Mouse (Mus musculus) left cerebral cortex, adult 2 months (tissue): Measurements from ENCODE around the gene Abca14. TPM values are rescaled to one million over a fixed set of nuclear protein-coding genes. Genes with fewer than 3 reads are reported as not detected.
"Not testable (repeated sequence)": the region's sequence is repeated elsewhere in the genome, so short reads cannot be mapped to it uniquely, and the experiment has no call there.

Experiments
- DNase-seq, 2 experiments: peaks; one replicate each; pipeline ENCODE4 v3.0.0; 2021 to 2022; ENCODE audit warnings: low spot score in 2 of 2, mixed read lengths in 1 of 2; ENCODE audit errors: extremely low spot score in 1 of 2
- H3K27ac ChIP-seq: fragments of 200-600 bp; 2 replicates; pipeline ENCODE4 v1.8.1; 2022
- H3K4me3 ChIP-seq: fragments of 200-600 bp; 2 replicates; pipeline ENCODE4 v1.8.1; 2022
- CTCF ChIP-seq: fragments of 200-600 bp; IDR thresholded peaks from 2 replicates; pipeline ENCODE4 v1.8.1; 2022; ENCODE audit warnings: antibody characterized with exemption, mild to moderate bottlenecking, moderate library complexity
- intact Hi-C: fragments of 180-260 bp; cut with DNase I; formaldehyde crosslinking; loops from one replicate; pipeline ENCODE4 v1.15.1; 2025
- total RNA-seq, 2 experiments: library from RNA; stranded (reverse); gene quantifications; 2 replicates each; pipeline ENCODE4 v1.2.3; 2021

The Abca14 gene
- total RNA-seq, 2 experiments from 2014 or later = not detected

GRCm38 (mm10) chr7:120241092-120241491 is 37.3 kb downstream of the Abca14 start:
- DNase-seq = no peak
- TF ChIP-seq CTCF = peak; percentile 47
- Histone ChIP-seq H3K27ac (no peak overlapping the region), H3K4me3 (no peak overlapping the region)
- intact Hi-C loops = no loop called here

- no peak for TF ChIP-seq CTCF
- Histone ChIP-seq H3K4me3 (no peak overlapping the region), H3K27ac (no peak overlapping the region)
- no peak for DNase-seq
- intact Hi-C loops = no loop called here
Observed at GRCm38 (mm10) chr7:120271135-120271991, 67.6 kb downstream of the Abca14 start.

- DNase-seq = peak in 1 of 2 experiments; percentile 14
- no peak overlapping the region for H3K4me3 ChIP-seq
- no peak for TF ChIP-seq CTCF
- no peak overlapping the region for H3K27ac ChIP-seq
- intact Hi-C loops = no loop called here
Observed at GRCm38 (mm10) chr7:120272110-120272509, 68.3 kb downstream of the Abca14 start.

GRCm38 (mm10) chr7:120285286-120285685 is 81.5 kb downstream of the Abca14 start:
- intact Hi-C loops = no loop called here
- no peak for TF ChIP-seq CTCF
- DNase-seq = no peak
- H3K4me3 ChIP-seq = no peak overlapping the region
- no peak overlapping the region for H3K27ac ChIP-seq

DNA sequence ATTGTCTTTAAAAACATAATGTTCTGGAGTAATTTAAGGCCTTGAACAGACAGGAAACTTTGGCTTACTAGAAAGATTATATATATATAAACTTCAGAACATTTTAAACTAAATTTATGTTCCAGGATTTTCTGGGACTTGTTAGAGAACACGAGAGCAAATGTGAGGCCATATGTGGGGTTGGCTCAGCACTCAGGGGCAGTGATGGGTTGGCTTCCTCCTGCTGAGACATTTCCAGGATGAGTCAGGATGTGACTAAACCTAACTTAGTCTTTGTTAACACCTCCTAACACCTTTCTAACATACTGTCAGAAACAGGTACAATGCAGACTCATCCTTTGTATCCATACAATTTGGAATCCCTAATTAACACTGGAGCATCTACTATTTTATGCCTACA is 112.3 kb downstream of the Abca14 start:
- no peak overlapping the region for H3K4me3 ChIP-seq
- peak in 1 of 2 experiments; percentile 23 for DNase-seq
- TF ChIP-seq CTCF = no peak
- H3K27ac ChIP-seq = no peak overlapping the region
- intact Hi-C loops = no loop called here

GRCm38 (mm10) chr7:120322963-120323362 is 119.2 kb downstream of the Abca14 start:
- intact Hi-C loops = no loop called here
- DNase-seq = no peak
- Histone ChIP-seq H3K4me3 (no peak overlapping the region), H3K27ac (no peak overlapping the region)
- no peak for TF ChIP-seq CTCF

DNA sequence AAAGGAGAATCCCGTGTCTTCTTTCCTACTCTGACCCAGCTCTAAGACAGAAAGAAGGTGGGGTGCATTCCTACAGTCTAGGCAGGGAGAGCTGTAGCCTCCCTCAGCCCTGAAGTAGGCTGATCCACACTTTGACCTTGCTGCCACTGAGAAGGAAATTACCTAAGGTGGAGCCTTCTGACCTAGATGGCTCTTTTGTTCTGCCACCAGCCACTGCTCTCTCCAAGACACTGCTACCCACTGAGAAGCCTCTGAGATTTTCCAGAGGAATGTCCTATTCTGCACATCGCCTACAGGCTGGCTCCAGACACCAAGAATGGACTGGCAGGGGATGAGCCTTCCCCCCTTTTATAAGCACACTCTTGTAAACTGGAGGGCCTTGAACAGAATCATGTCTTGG is 122.2 kb downstream of the Abca14 start:
- not testable (repeated sequence) for H3K4me3 ChIP-seq, H3K27ac ChIP-seq, DNase-seq
- intact Hi-C loops = loop anchor here (5.0 kb wide), 3 partner anchors 124 to 479 kb away; partner anchors contain the start of genes Abca14 and Crym

- peak; percentile 29 to 42 for DNase-seq
- TF ChIP-seq CTCF = peak; percentile 50
- no peak overlapping the region for H3K4me3 ChIP-seq
- no peak overlapping the region for H3K27ac ChIP-seq
- intact Hi-C loops = loop anchor here (1.0 to 5.0 kb wide), 5 partner anchors 125 to 655 kb away; partner anchors contain the start of genes Abca14 and Crym
Observed at GRCm38 (mm10) chr7:120327220-120328073, 123.7 kb downstream of the Abca14 start.

- intact Hi-C loops = loop anchor here (2.0 to 5.0 kb wide), 4 partner anchors 126 to 655 kb away; partner anchors contain the start of genes Abca14 and Crym
Observed at GRCm38 (mm10) chr7:120328087-120328793, 124.5 kb downstream of the Abca14 start, which contains the start of gene Abca15. Gene Abca15, plus strand, starts transcription at chr7:120328670.

GRCm38 (mm10) chr7:120361159-120361558 is 157.4 kb downstream of the Abca14 start:
- DNase-seq = no peak
- H3K4me3 ChIP-seq = no peak overlapping the region
- TF ChIP-seq CTCF = no peak; the same call in 1 of the 2 replicates
- H3K27ac ChIP-seq = no peak overlapping the region
- intact Hi-C loops = no loop called here

More at GRCm38 (mm10) chr7:120328087-120328793, 124.5 kb downstream of the Abca14 start, which contains the start of gene Abca15:
- H3K4me3 ChIP-seq = no peak within 1 kb of the TSS
- DNase-seq = peak in 1 of 2 experiments; percentile 13
- H3K27ac ChIP-seq = no peak within 1 kb of the TSS
- TF ChIP-seq CTCF = no peak

Other genes starting within 250 kb of the Abca14 start
- under 1 TPM; 0.09 to 0.26 TPM for gene Dnah3, start 108.7 kb upstream of the Abca14 start, total RNA-seq
- gene Tmem159, start 101.6 kb upstream of the Abca14 start, total RNA-seq = 10 to 100 TPM; 11.2 to 13.4 TPM
- under 1 TPM; 0.26 to 0.29 TPM for gene Zp2, start 58.7 kb upstream of the Abca14 start, total RNA-seq
- under 1 TPM; 0.28 to 0.38 TPM for gene Anks4b, start 30.1 kb upstream of the Abca14 start, total RNA-seq
- gene Crym, start 1.9 kb upstream of the Abca14 start, total RNA-seq = 10 to 100 TPM; 74.1 to 80.6 TPM
- gene Abca15, start 124.7 kb downstream of the Abca14 start, total RNA-seq = not detected
- gene Abca16, start 205.7 kb downstream of the Abca14 start, total RNA-seq = not detected